Mouse (Mus musculus) forebrain, embryonic 15.5 days (tissue): ENCODE data around the gene Tlcd1. TPM values are rescaled to one million over a fixed set of nuclear protein-coding genes. Genes with fewer than 3 reads are reported as not detected.

Experiments used
- ATAC-seq: fragments of 200-750 bp; cut with Nextera tagmentation; replicated peaks from 2 replicates; pipeline ENCODE4 v1.8.0; 2017; ENCODE audit warnings: mild to moderate bottlenecking, moderate TSS enrichment, moderate library complexity
- H3K27ac ChIP-seq: fragments of 300-500 bp; sonication (generic); replicated peaks from 2 replicates; pipeline ENCODE4 v1.5.1; 2015; ENCODE audit warnings: mild to moderate bottlenecking, inconsistent platforms
- H3K27me3 ChIP-seq: fragments of 300-500 bp; sonication (generic); 2 replicates; pipeline ENCODE4 v1.6.1; 2015; ENCODE audit warnings: inconsistent platforms
- H3K36me3 ChIP-seq: fragments of 300-500 bp; sonication (generic); 2 replicates; pipeline ENCODE4 v1.6.1; 2015; ENCODE audit warnings: mild to moderate bottlenecking, inconsistent platforms
- H3K4me1 ChIP-seq: fragments of 300-500 bp; sonication (generic); 2 replicates; pipeline ENCODE4 v1.6.1; 2015; ENCODE audit warnings: inconsistent platforms
- H3K4me2 ChIP-seq: fragments of 300-500 bp; sonication (generic); replicated peaks from 2 replicates; pipeline ENCODE4 v1.6.1; 2015; ENCODE audit warnings: mild to moderate bottlenecking, inconsistent platforms
- H3K4me3 ChIP-seq: fragments of 300-500 bp; sonication (generic); 2 replicates; pipeline ENCODE4 v1.5.1; 2015; ENCODE audit warnings: mild to moderate bottlenecking, inconsistent platforms
- H3K9ac ChIP-seq: fragments of 300-500 bp; sonication (generic); replicated peaks from 2 replicates; pipeline ENCODE4 v1.6.1; 2015; ENCODE audit warnings: mild to moderate bottlenecking, inconsistent platforms
- H3K9me3 ChIP-seq: fragments of 300-500 bp; sonication (generic); 2 replicates; pipeline ENCODE4 v1.6.1; 2016; ENCODE audit warnings: inconsistent platforms
- WGBS: fragments of 180-500 bp; shearing (Covaris S2); methylation state at CpG from one replicate; pipeline ENCODE4 v1.1.7; 2015; ENCODE audit warnings: mixed read lengths; 5-methylcytosine and 5-hydroxymethylcytosine counted together
- polyA plus RNA-seq: library from polyadenylated mRNA; unstranded; fragments of >200 nt; fragmentation: Nextera tagmentation; extraction: Ambion mirVana; gene quantifications from 2 replicates; pipeline ENCODE4 v1.2.1, GENCODE M21; 2015

Gene Tlcd1
- polyA plus RNA-seq, 1 experiment from 2014 or later: 5.0 TPM

GRCm38 (mm10) chr11:78171328-78171727 is 5.2 kb upstream of the Tlcd1 start:
- Histone ChIP-seq H3K9me3 (no peaks in the 10 kb centered on the region), H3K9ac (no peak overlapping the region), H3K36me3 (no peaks in the 10 kb centered on the region), H3K4me1 (peaks cover 5% of the 10 kb centered on the region; the same call in 1 of the 2 replicates), H3K4me3 (no peak overlapping the region), H3K4me2 (no peak overlapping the region), H3K27me3 (no peaks in the 10 kb centered on the region), H3K27ac (no peak overlapping the region)
- WGBS: 66% methylated on average over 4 of the region's 4 CpGs
- no peak for ATAC-seq

- no peak overlapping the region for H3K27ac ChIP-seq
- 82% methylated on average over 16 of the region's 16 CpGs for WGBS
- no peak overlapping the region for H3K4me2 ChIP-seq
- H3K4me1 ChIP-seq: peaks cover 12% of the 10 kb centered on the region
- H3K27me3 ChIP-seq: no peaks in the 10 kb centered on the region
- no peaks in the 10 kb centered on the region for H3K9me3 ChIP-seq
- no peak for ATAC-seq
- no peak overlapping the region for H3K4me3 ChIP-seq
- no peak overlapping the region for H3K9ac ChIP-seq
- H3K36me3 ChIP-seq: no peaks in the 10 kb centered on the region
Observed at GRCm38 (mm10) chr11:78172034-78172747, 4.3 kb upstream of the Tlcd1 start.

- Histone ChIP-seq H3K36me3 (no peaks in the 10 kb centered on the region), H3K4me2 (no peak overlapping the region), H3K4me3 (no peak overlapping the region), H3K4me1 (peaks cover 19% of the 10 kb centered on the region), H3K27me3 (no peaks in the 10 kb centered on the region), H3K9me3 (no peaks in the 10 kb centered on the region), H3K9ac (no peak overlapping the region), H3K27ac (no peak overlapping the region)
- 86% methylated on average over 19 of the region's 19 CpGs for WGBS
- no peak for ATAC-seq
Observed at GRCm38 (mm10) chr11:78172748-78173383, 3.6 kb upstream of the Tlcd1 start.

- no peak for ATAC-seq
- no peaks in the 10 kb centered on the region for H3K27me3 ChIP-seq
- no peak overlapping the region for H3K9ac ChIP-seq
- 93% methylated on average over 3 of the region's 3 CpGs for WGBS
- H3K36me3 ChIP-seq: peaks cover 2% of the 10 kb centered on the region; the same call in 1 of the 2 replicates
- peaks cover 35% of the 10 kb centered on the region for H3K4me1 ChIP-seq
- H3K4me2 ChIP-seq: no peak overlapping the region
- no peaks in the 10 kb centered on the region for H3K9me3 ChIP-seq
- H3K27ac ChIP-seq: no peak overlapping the region
- no peak overlapping the region for H3K4me3 ChIP-seq
Observed at GRCm38 (mm10) chr11:78174506-78174905, 2.0 kb upstream of the Tlcd1 start.

- Histone ChIP-seq H3K4me3 (peak overlapping the region; percentile 67), H3K9me3 (no peaks in the 10 kb centered on the region), H3K4me2 (peak overlapping the region; percentile 73), H3K36me3 (peaks cover 16% of the 10 kb centered on the region), H3K27ac (peak overlapping the region; percentile 72), H3K4me1 (peaks cover 46% of the 10 kb centered on the region), H3K27me3 (no peaks in the 10 kb centered on the region), H3K9ac (peak overlapping the region; percentile 47)
- ATAC-seq: no peak
- WGBS: 4% methylated on average over 9 of the region's 10 CpGs
Observed at GRCm38 (mm10) chr11:78175771-78176401, 625 bp upstream of the Tlcd1 start.

GRCm38 (mm10) chr11:78176905-78177331 is 407 bp downstream of the Tlcd1 start:
- Histone ChIP-seq H3K4me2 (peak overlapping the region; percentile 73), H3K9me3 (no peaks in the 10 kb centered on the region), H3K27ac (0 out of 2 replicates have a peak overlapping the region, but pooled peaks have one; percentile 72), H3K27me3 (no peaks in the 10 kb centered on the region), H3K36me3 (peaks cover 26% of the 10 kb centered on the region), H3K9ac (peak overlapping the region; percentile 47; the same call in 1 of the 2 replicates), H3K4me3 (peak overlapping the region; percentile 67), H3K4me1 (peaks cover 52% of the 10 kb centered on the region)
- no peak for ATAC-seq
- 1% methylated on average over 23 of the region's 23 CpGs for WGBS

GRCm38 (mm10) chr11:78177437-78177836 is 926 bp downstream of the Tlcd1 start:
- H3K9ac ChIP-seq: peak overlapping the region; percentile 46
- H3K9me3 ChIP-seq: no peaks in the 10 kb centered on the region
- H3K27ac ChIP-seq: peak overlapping the region; percentile 88; the same call in 1 of the 2 replicates
- no peaks in the 10 kb centered on the region for H3K27me3 ChIP-seq
- peak overlapping the region; percentile 67 for H3K4me3 ChIP-seq
- H3K36me3 ChIP-seq: peaks cover 30% of the 10 kb centered on the region
- 2% methylated on average over 10 of the region's 10 CpGs for WGBS
- ATAC-seq: no peak
- H3K4me1 ChIP-seq: peaks cover 58% of the 10 kb centered on the region
- peak overlapping the region; percentile 73 for H3K4me2 ChIP-seq

- H3K36me3 ChIP-seq: peaks cover 30% of the 10 kb centered on the region
- ATAC-seq: peak; percentile 91
- H3K4me3 ChIP-seq: peak overlapping the region; percentile 67
- WGBS: under 1% methylated on average over 70 of the region's 84 CpGs
- H3K4me1 ChIP-seq: peaks cover 59% of the 10 kb centered on the region
- H3K9me3 ChIP-seq: no peaks in the 10 kb centered on the region
- peak overlapping the region; percentile 73 for H3K4me2 ChIP-seq
- peak overlapping the region; percentile 46 for H3K9ac ChIP-seq
- peak overlapping the region; percentile 88 for H3K27ac ChIP-seq
- H3K27me3 ChIP-seq: no peaks in the 10 kb centered on the region
Observed at GRCm38 (mm10) chr11:78177903-78178858, 1.7 kb downstream of the Tlcd1 start.

- Histone ChIP-seq H3K4me2 (peak overlapping the region; percentile 73), H3K36me3 (peaks cover 30% of the 10 kb centered on the region), H3K27me3 (no peaks in the 10 kb centered on the region), H3K27ac (peak overlapping the region; percentile 88), H3K4me1 (peaks cover 63% of the 10 kb centered on the region), H3K9ac (peak overlapping the region; percentile 46), H3K4me3 (peak overlapping the region; percentile 67), H3K9me3 (no peaks in the 10 kb centered on the region)
- WGBS: 1% methylated on average over 28 of the region's 29 CpGs
- peak; percentile 1; the same call in 1 of the 2 replicates for ATAC-seq
Observed at GRCm38 (mm10) chr11:78178859-78179437, 2.4 kb downstream of the Tlcd1 start.

GRCm38 (mm10) chr11:78179438-78179999 is 3.0 kb downstream of the Tlcd1 start:
- WGBS: 37% methylated on average over 8 of the region's 8 CpGs
- Histone ChIP-seq H3K27ac (peak overlapping the region; percentile 88), H3K4me2 (peak overlapping the region; percentile 73), H3K4me3 (peak overlapping the region; percentile 67), H3K9me3 (no peaks in the 10 kb centered on the region), H3K4me1 (peaks cover 66% of the 10 kb centered on the region), H3K9ac (peak overlapping the region; percentile 46; the same call in 1 of the 2 replicates), H3K36me3 (peaks cover 30% of the 10 kb centered on the region), H3K27me3 (no peaks in the 10 kb centered on the region)
- no peak for ATAC-seq
